Mouse (Mus musculus) testis, adult 2 months (tissue): ENCODE data around the gene Cmc1.

Source experiments
- CTCF ChIP-seq: fragments of 200-500 bp; IDR thresholded peaks from 2 replicates; pipeline ENCODE4 v1.5.1; 2012; ENCODE audit warnings: low read depth, mild to moderate bottlenecking, inconsistent platforms, low read length, moderate library complexity; ENCODE audit not compliant: control insufficient read depth, insufficient read depth, insufficient replicate concordance
- POLR2A ChIP-seq: fragments of 200-500 bp; IDR thresholded peaks from 2 replicates; pipeline ENCODE4 v1.6.1; 2012; ENCODE audit warnings: low read depth, mild to moderate bottlenecking, inconsistent platforms, low read length, moderate library complexity; ENCODE audit not compliant: control insufficient read depth

DNA sequence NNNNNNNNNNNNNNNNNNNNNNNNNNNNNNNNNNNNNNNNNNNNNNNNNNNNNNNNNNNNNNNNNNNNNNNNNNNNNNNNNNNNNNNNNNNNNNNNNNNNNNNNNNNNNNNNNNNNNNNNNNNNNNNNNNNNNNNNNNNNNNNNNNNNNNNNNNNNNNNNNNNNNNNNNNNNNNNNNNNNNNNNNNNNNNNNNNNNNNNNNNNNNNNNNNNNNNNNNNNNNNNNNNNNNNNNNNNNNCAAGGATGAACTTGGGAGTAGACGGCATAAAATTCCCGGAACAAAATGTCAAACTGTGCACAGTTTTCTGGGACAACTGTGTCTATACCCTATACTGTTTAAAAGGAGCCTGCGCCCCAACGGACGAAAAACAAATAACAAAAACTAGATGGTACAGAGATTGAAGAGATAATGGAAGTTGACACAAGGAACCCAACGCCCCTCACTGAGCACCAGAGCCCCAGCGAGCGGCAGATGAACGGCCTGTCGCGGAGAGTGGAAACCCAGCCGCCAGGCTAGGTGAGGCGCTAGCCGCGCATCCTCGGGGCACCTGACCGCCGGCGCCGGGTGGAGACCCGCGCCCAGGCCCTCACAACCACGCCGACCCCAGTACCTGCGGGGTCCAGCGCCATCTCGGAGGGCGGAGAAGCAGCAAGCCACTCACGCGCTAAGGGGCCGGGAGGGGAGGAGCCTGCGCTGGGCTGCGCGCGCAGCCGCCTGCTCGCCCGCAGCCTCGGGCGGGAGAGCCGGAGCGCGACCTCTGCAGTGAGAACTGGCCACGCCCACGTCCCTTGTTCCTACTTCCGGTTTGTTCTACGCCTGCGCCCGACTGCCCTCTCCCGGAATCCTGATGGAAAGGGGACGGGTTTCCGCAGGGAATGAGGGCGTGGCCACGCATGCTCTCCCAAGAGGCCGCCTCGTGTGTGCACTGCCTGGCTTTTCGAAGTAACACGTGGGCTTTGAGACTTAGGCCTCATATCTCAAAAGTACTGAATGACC lies at the start of gene Cmc1:
- TF ChIP-seq POLR2A (peak; percentile 74), CTCF (no peak)
